In the genomic region with DNA sequence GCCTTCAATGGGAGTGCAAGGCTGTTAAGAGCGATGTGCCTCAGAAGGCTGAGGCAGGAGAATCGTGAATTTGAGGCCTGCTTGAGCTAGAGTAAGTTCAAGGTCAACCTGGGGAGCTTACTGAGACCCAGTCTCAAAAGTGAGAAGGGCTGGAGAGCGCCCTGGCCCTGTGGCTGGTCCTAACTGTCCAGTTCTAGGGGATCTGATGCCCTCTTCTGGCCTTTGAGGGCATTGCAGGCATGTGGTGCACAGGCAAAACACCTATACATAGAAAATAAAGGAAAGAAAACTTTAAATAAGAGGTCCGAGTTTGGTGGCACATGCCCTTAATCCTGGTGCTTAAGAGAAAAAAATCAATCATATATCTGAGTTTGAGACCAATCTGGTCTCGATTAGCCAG, we compare ENCODE assay signal across 9 mouse cellular contexts. TPM values are rescaled to one million over a fixed set of nuclear protein-coding genes. Genes with fewer than 3 reads are reported as not detected.
DNase-seq lines count a peak whose midpoint lies in the region; ATAC-seq and TF ChIP-seq lines count a peak whose summit lies in the region.
"Had no signal": no experiment of that assay in that cellular context is flagged by ENCODE, and none has a peak within 500 bp of the region (broad histone marks: within the 10 kb centered on the region; RNA-seq: fewer than 3 reads in every experiment).

No protein-coding gene starts in this region.

- intact Hi-C loops in heart, postnatal 10 days (cut with DNase I), result loop anchor here (1.0 to 5.0 kb wide), 3 partner anchors 19 to 170 kb away; partner anchors contain the start of gene Hip1r

- peak; percentile 73 for TF ChIP-seq CTCF in embryonic fibroblast, embryonic 13.5 days (IDR thresholded peaks at IDR 0.05; ENCODE audit: borderline replicate concordance, insufficient read depth, low read length)

- peak; percentile 88 to 89 for DNase-seq in B cell, adult 2 months
- DNase-seq in adrenal gland, postnatal 36 days, result peak; percentile 85 to 86
- DNase-seq in heart, postnatal 10 days, result peak; percentile 94 to 96
- DNase-seq in layer of hippocampus, adult 11-12 months (ENCODE audit: low spot score), result peak; percentile 91
- DNase-seq in retina, adult 2 months (ENCODE audit: low read depth, low spot score), result peak; percentile 56
- DNase-seq in thymus, postnatal 25 days, result peak; percentile 79

- H3K4me1 ChIP-seq in embryonic fibroblast, embryonic 13.5 days (ENCODE audit: control insufficient read depth, insufficient read depth, low read length), result peaks cover 10% of the 10 kb centered on the region; the same call in 1 of the 2 replicates
- peaks cover 7% of the 10 kb centered on the region for H3K4me1 ChIP-seq in lung, embryonic 15.5 days

- ATAC-seq in lung, embryonic 15.5 days (ENCODE audit: borderline replicate concordance, extremely low read depth, low FRiP score, low TSS enrichment), result 0 out of 2 replicates have a peak, but pooled peaks have one; percentile 15

- peak overlapping the region; percentile 65 for H3K27ac ChIP-seq in embryonic fibroblast, embryonic 13.5 days (ENCODE audit: insufficient read depth, low read length)
- H3K27ac ChIP-seq in lung, embryonic 15.5 days, result peak overlapping the region; percentile 69

- no peak overlapping the region for H3K4me2 ChIP-seq in lung, embryonic 15.5 days
- H3K4me2 ChIP-seq: embryonic facial prominence, embryonic 15.5 days had no signal

- no peak overlapping the region for H3K9ac ChIP-seq in lung, embryonic 15.5 days
- H3K9ac ChIP-seq: embryonic facial prominence, embryonic 15.5 days had no signal

- no peak overlapping the region for H3K4me3 ChIP-seq in embryonic fibroblast, embryonic 13.5 days (ENCODE audit: insufficient read depth, low read length)
- H3K4me3 ChIP-seq in lung, embryonic 15.5 days, result no peak overlapping the region
- H3K4me3 ChIP-seq: embryonic facial prominence, embryonic 15.5 days had no signal

- 30% methylated on average over 5 of the region's 5 CpGs for WGBS in lung, embryonic 15.5 days

- H3K36me3 ChIP-seq in lung, embryonic 15.5 days, result no peaks in the 10 kb centered on the region

- no peaks in the 10 kb centered on the region for H3K9me3 ChIP-seq in lung, embryonic 15.5 days
- H3K9me3 ChIP-seq: embryonic facial prominence, embryonic 15.5 days had no signal

- no peak for TF ChIP-seq POLR2A in embryonic fibroblast, embryonic 13.5 days (IDR thresholded peaks at IDR 0.05; ENCODE audit: low read depth, low read length)

- no peaks in the 10 kb centered on the region for H3K27me3 ChIP-seq in lung, embryonic 15.5 days
- H3K27me3 ChIP-seq: embryonic facial prominence, embryonic 15.5 days had no signal

RNA-seq across cellular contexts. Expression of gene Hip1r, which starts 19.4 kb away (rescaled TPM):
- 10 to 100 TPM; 15.1 to 18.4 TPM for total RNA-seq in adrenal gland, postnatal 36 days (2021)
- polyA plus RNA-seq in embryonic fibroblast, embryonic 13.5 days (2011; ENCODE audit: insufficient read length, low read depth, missing spikeins), result 5.9 and 6.2 TPM in 2 replicates
- total RNA-seq in heart, postnatal 10 days (2021), result 10 to 100 TPM; 26.1 to 41.6 TPM
- polyA plus RNA-seq in lung, embryonic 15.5 days (2015; fragmentation: Nextera tagmentation; extraction: Ambion mirVana), result 11.8 and 13.3 TPM in 2 replicates

RNA-seq across cellular contexts. Expression of gene Vps37b, which starts 39.3 kb away (rescaled TPM):
- total RNA-seq in adrenal gland, postnatal 36 days (2021), result 100 to 1,000 TPM in 1 of 2 experiments, 10 to 100 TPM in 1; 93.1 to 188 TPM
- 12.6 and 13.1 TPM in 2 replicates for polyA plus RNA-seq in embryonic fibroblast, embryonic 13.5 days (2011; ENCODE audit: insufficient read length, low read depth, missing spikeins)
- total RNA-seq in heart, postnatal 10 days (2021), result 10 to 100 TPM; 38.0 to 46.7 TPM
- 38.1 and 41.3 TPM in 2 replicates for polyA plus RNA-seq in lung, embryonic 15.5 days (2015; fragmentation: Nextera tagmentation; extraction: Ambion mirVana)
